Mouse (Mus musculus) G1E (cell line): ENCODE measurements around the gene Commd9.

Experiments used
- CTCF ChIP-seq: IDR thresholded peaks from 2 replicates; pipeline ENCODE4 v1.5.1; 2012; ENCODE audit warnings: low read depth, low read length, inconsistent platforms, mixed read lengths
- GATA1 ChIP-seq: IDR thresholded peaks from 2 replicates; pipeline ENCODE4 v1.6.1; 2012; ENCODE audit warnings: borderline replicate concordance, low read length, inconsistent platforms, mixed read lengths
- POLR2AphosphoS5 ChIP-seq: IDR thresholded peaks from 2 replicates; pipeline ENCODE4 v1.6.1; 2012; ENCODE audit warnings: low read depth, low read length, inconsistent platforms; ENCODE audit not compliant: insufficient replicate concordance
- TAL1 ChIP-seq: conservative IDR thresholded peaks from 2 replicates; pipeline ENCODE4 v1.6.1; 2012; ENCODE audit warnings: low read depth, low read length, inconsistent platforms, mixed read lengths

DNA sequence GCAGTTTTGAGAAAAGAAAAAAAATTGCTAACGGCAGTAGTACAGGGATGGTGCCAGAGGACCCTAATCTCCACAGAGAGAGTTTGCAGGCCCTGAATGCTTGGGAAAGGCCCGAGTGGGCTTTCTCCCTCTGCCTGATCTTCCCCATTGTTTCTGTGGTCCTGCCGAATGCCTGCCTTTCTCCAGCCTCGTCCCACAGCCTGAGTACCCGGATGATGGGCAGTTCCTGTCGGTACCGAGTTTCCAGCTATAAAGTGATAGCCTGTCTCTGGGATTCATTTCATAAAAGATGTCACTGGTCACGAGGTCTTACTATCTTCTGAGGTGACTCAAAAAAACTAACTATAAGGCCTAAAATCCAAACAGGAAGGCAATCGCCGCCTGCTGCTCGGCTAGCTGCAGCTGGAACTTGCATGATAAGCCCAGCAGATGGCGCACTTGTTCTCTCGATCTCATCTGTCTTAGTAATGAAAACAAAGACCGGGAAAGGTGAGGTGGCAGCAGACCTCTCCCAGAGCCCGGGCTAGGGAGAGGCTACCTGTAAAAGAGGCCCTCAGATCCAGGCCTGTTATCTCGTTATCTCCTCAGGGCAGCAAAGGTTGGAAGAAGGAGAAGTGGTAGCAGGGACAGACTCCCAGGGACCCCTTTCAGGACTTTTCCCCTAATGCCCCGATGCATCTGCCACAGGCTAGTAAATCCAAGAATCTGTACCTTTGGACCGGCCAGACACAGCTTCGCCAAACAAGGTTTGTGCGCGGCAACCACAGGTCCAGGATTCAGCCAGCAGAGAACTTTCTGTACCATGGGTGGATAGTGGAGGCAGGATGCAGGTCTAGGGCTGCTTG, 19.7 kb downstream of the Commd9 start:
- TF ChIP-seq CTCF (peak; percentile 69), TAL1 (no peak), GATA1 (no peak), POLR2AphosphoS5 (no peak)
